Mouse (Mus musculus): ENCODE data around the gene Mmp15. TPM values are rescaled to one million over a fixed set of nuclear protein-coding genes. Genes with fewer than 3 reads are reported as not detected.

Gene Mmp15
- not detected in 2 replicates for total RNA-seq (2015)
- not detected in 2 replicates for total RNA-seq (2017)

DNA sequence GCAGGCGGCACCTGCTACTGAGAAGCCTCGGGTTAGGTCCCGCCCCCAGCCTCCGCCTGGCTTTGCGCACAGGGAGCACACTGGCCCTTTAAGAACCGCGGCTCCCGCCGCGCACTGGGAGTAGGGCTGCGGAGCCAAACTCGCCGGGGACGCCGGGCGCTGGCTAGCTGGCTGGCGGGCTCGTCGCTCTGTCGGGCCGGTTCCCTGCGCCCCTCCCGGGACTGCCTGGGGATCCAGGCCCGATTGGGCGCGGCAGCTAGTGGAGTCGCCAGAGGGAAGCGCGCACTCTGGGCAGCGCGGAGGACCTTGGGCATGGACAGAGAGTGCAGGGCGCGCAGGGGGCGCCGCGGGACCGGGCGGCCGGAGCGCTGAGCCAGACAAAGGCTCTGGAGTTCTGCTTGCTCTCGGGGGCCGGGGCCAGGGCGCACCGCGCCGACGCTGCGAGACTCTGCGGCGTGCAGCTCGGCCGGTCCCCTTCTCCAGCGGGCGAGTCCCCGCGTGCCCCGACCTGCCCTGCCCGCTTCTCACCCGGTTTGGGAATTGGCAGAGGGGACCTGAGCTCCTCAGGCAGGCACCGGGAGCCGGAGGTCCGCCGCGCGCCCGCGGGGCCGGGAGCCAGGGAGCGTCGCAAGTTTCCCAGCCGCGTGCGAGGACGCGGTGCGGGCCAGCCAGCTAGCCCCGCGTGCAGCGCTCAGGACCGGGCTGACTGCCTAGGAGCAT lies at the start of gene Mmp15:
Gene Mmp15, plus strand, starts transcription at position 118 of the 720 bp plus-strand sequence.
- ATAC-seq (ENCODE audit: poor library complexity, severe bottlenecking) = no peak

DNA sequence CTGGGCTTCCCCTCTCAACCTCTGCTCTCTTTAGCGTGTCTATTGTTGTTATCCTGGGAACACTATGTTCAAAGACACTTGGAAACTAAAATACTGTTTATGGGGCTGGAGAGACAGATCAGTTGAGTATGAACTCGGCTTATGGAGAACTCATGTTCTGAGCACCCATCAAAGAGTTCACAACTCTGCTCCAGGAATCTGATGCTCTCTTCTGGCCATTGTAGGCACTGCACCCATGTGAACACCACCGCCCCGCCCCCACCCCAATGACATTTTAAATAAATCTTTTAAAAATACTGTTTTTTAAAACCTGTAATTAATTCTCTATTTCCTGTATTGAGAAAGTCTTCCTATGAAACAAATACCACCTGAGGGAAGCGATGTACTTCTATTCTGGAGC lies 49.7 kb upstream of the Mmp15 start:
- peak; percentile 91 for ATAC-seq (ENCODE audit: poor library complexity, severe bottlenecking)

DNA sequence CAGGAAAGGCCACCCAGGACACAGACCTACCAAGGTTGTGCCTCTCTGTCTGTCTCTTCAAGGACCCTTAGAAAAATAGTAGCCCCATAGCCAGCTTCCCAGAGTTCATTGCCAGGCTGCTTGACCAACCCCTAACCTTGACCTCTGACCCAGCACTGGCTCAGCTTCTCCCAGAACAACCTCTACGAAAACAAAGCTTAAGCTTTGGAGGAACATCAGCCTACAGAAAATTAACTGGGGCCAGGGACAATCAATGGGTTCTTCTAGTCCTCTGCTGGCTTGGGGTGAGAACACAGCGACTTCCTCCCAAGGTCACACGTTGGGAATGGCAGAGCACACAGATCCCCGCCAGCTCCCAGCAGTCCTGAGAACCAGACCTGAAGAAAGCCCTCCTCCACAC lies 46.5 kb upstream of the Mmp15 start:
- ATAC-seq (ENCODE audit: poor library complexity, severe bottlenecking) = no peak

DNA sequence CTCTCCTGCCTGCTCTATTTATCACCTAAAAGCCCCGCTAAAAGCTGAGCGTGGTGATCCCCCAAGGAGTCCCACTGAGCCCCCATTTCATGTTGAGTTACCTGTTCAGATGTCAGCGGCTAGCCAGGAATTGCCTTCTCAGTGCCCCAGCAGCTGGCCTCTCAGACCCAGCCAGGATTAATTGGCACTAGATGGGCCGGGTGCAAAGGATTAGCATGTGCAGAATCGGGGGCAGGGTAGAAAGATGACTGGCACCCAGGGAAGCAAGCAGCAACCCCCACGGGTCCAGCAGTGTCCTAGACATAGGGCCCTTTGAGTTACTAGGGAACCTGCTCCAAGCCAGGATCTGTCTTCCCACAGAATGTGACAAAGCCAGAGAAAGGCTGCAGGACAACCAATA lies 45.6 kb upstream of the Mmp15 start, which contains the start of gene Cngb1:
Gene Cngb1, minus strand, starts transcription at position 155 of the 400 bp plus-strand sequence.
- ATAC-seq (ENCODE audit: poor library complexity, severe bottlenecking) = no peak

DNA sequence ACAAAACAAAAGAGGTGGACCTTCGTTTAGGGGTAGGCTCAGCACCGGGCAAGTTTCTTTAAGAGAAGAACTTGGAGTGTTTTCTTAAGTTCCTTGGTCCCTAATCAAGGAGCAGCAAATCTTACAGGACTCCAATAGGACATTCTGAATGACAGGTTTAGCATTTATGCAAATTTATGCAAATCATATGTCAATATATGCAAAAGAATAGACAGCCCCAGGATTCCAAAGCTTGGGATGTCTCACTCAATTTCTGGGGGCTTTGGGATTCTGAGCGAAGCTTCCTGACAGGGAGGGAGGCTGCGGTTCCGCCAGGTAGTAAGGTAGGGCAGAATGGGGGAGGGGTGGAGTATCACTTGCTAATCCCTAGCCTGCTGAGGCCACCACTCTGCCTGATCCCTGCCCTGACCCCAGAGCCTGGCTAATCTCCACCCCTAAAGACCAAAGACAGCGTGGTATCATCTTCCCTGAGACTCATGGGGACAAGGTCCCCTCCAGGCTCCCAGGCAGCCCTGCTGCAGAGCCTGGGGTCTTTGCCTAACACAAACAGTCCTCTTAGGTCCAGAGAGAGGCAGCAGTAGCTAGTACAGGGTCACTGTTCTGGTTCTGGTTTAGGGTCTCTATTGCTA lies 41.6 kb upstream of the Mmp15 start, which contains the start of gene Tepp:
Gene Tepp, plus strand, starts transcription at position 225 of the 629 bp plus-strand sequence.
- ATAC-seq (ENCODE audit: poor library complexity, severe bottlenecking) = no peak

DNA sequence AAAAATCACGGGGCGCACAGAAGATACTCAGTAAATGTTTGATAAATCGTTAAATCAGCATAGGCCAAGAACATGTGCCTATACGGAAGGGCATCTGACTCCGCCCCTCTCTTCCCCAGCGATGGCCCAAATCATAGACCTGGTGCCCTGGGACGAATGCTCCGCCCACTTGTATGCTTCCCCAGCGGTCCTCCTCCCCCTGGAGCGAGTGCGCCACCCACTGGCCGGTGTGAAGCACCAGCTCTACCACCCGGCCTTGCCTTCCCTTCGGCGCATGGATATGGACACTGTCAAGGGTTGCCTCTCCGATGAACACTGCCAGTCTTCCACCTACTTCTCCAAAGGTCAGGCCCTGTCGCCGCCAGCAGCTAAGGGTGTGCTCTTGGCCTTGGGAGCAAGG lies 39.2 kb upstream of the Mmp15 start:
- ATAC-seq (ENCODE audit: poor library complexity, severe bottlenecking) = peak; percentile 52

DNA sequence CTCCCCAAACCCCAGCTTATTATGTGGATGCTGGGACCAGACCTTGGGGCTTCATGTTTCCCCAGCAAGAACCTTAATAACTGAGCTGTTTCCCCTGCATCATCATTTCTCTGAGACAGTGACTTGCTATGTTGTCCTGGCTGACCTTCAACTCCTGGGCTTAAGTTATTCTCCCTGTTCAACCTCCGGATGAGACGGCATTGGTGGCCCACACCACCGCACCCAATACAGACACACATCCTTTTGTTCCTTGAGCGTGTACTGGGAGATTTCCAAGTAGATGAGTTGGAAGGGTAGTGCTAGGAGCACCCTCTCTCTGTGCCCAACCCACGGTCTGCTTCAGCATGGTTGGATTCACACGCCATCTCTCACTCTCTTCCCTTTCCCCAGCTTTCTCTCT lies 38.2 kb upstream of the Mmp15 start:
- ATAC-seq (ENCODE audit: poor library complexity, severe bottlenecking) = no peak

DNA sequence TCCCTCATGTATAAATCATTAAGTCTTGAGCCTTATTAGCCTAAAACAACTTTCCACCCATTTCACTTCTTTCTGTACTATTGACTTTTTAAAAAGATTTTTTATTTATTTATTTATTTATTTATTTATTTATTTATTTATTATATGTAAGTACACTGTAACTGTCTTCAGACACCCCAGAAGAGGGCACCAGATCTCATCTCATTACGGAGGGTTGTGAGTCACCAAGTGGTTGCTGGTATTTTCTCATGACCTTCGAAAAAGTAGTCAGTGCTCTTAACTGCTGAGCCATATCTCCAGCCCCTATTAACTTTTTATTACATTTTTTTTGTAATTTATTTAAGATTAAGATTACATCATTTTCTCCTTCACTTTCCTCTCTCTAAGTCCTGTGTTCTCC lies 37.4 kb upstream of the Mmp15 start:
- no peak for ATAC-seq (ENCODE audit: poor library complexity, severe bottlenecking)

DNA sequence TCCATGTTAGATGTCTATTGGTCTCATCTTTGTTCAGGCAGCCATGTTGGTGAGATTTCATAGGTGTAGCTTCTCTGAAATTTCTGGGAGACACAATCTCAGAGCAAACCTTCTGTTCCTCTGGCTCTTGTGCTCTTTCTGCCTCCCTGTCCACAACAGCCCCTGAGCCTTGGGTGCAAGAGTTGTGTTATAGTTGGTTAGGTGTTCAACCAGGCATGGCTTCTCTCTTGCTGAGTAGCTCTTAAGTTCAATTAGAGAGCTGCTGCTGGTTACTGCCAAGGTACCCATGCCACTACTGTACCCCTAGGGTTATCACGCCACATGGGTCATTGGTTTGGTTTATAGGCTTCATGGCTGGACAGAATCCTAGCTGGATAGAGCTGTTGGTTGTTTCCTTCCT lies 36.7 kb upstream of the Mmp15 start:
- no peak for ATAC-seq (ENCODE audit: poor library complexity, severe bottlenecking)

DNA sequence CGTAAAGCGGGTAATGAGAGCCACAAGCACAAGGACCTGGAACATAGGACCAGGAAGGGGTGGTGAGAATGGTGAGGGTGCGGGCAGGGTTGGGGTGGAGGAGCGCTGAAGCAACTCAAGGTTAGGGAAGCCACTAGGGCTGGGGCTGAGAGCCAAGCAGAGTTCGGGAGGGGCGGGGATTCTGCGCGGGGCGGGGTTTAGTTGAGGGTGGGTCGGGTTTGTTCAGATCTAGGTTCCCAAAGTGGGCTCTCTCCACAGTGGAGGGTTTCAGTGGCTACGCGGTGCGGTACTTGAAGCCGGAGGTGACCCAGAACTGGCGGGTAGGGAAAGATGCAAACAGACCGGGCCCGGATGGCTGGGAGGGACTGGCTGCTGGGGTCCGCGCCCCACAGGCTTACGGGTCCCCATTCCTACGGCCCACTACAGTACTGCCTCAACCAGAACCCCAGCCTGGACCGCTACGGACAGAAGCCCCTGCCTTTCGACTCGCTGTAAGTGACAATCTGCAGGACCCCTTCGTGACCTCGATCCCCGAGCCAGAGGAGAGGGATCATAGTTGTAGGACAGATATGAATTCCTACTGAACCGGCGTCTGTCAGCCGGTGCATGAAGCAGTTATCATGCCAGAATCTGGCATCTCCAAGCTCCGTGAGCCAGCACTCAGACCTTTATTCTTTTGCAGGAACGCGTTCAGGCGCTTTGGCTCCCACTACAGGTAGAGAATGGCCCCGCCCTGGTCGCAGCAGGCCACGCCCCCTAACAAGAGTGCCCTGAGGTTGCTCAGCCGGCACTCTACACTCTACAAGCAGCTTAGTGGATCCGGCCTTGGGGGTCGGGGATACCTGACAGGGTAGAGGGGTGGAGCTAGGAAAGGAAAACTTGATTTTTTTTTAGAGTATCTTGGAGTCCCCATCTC lies 31.6 kb upstream of the Mmp15 start:
- ATAC-seq (ENCODE audit: poor library complexity, severe bottlenecking) = peak; percentile 85

DNA sequence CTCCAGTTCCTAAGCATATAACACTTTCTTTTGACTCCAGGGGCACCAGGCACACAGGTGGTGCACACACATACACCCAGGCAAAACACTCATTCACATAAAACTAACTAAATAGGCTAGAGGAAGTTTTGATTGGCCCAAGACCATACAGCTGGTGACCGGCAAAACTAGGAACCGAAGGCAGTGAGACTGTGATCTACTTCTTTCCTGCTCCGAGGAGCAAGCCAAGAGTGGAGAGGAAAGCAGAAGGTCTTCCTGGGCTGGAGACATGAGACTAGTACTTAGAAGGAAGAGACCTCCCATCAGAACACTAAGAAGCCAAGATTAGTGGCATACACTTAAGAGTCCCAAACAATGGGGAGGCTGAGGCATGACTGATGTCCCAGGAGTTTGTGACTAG lies 28.9 kb upstream of the Mmp15 start:
- no peak for ATAC-seq (ENCODE audit: poor library complexity, severe bottlenecking)

DNA sequence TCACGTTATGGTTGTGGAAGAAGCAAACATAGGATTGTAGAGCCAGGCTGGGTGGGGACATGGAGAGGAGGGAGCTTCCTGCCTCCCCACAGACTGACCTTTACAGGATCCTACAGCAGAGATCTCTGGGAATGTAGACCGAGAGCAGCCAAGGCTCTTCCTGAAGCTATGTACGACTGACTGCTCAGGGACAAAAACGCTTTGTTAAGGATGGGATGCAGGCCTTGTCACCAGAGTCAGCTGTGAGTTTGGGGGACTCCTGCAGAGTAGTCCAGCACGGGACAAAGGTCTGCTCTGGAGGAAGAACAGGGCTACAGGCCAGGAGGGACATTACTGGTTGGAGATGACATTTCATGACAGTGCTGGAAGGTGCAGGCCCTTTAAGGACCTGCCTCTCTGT lies 27.4 kb upstream of the Mmp15 start:
- ATAC-seq (ENCODE audit: poor library complexity, severe bottlenecking) = no peak

DNA sequence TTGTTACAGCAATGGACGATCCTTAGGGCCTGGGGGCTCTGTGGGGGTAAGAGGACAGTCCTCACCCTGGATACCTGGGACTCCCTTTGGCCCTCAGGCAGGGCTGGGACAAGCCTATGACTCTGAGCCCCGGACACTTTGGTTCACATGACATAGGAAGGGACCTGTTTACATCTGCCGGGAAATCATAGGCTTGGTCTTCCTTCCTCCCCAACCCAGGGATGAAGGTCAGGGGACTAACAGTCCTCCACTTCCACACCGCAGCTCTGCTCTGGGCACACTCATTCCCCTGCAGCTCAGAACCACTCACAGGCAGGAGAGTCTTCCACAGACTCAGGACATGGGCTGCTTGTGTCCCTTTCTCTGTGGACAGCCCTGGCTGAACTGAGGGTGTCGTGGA lies 25.2 kb upstream of the Mmp15 start:
- ATAC-seq (ENCODE audit: poor library complexity, severe bottlenecking) = no peak

DNA sequence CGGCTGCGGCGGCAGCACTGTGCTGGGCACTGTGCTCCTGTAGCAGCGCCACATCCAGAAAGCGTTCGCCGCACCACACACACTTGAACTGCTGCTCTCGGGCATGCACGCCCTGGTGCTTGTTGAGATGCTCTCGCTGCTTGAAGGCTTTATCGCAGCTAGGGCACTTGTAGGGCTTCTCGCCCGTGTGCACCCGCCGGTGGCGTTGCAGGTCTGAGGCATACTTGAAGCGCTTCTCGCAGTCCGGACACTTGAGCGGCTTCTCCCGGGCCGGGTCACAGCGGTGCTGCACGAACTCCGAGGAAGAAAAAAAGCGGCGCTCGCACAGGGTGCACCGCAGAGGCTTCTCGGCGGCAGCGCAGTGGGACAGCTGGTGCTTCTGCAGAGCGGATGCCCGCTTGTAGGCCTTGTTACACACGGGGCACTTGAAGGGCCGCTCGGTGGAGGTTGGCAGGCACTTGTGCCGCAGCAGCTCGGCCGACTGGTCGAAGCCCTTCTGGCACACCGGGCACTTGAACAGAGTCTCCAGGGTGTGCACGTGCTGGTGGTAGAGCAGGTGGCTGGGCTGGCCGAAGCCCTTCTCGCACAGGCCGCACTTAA lies 24.1 kb upstream of the Mmp15 start:
- no peak for ATAC-seq (ENCODE audit: poor library complexity, severe bottlenecking)

DNA sequence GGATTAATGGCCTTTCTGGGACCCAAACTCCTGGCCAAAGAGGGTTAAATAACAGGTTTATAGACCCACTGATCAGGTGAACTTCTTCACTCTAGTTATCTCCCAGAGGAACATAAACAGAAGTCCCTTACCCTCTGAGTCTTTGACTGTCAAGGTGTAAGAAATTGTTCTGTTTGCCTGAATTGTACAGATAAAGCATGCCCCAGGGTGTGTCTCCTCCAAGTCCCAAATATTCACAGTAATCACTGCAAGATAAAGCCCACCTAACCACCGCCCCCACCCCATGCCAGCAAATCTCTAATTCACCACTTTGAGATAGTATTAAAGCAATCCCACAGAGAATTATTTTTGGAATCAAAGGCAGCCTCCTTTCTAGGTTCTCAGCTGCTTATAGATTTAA lies 21.7 kb upstream of the Mmp15 start:
- no peak for ATAC-seq (ENCODE audit: poor library complexity, severe bottlenecking)

DNA sequence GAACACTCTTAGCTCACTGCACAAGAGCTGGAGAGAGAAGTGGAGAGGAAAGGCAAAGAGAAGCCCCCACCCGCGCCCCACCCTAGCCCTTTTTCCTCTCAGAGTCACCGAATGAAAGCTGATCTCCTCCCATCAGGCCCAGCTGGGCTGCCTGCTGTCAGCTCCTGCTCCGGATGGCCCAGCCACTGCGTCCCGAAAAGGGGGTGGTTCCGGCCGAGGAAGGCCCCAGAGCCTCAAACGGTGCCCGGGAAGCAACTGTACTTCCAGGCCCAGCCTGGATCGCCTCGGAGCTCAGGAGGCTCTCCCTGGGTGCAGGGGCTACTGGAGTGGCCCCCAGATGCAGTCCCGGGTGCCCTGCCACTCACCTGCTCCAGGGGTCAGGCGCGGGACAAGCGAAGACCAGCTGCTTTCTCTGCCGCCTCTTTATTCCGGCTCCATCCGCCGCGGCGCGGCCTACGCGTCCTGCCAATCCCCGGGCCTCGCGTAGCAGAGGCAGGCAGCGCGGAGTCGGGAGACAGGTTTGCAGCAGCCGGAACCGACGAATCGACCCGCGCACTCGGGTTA lies 20.8 kb upstream of the Mmp15 start:
- peak; percentile 36 for ATAC-seq (ENCODE audit: poor library complexity, severe bottlenecking)

DNA sequence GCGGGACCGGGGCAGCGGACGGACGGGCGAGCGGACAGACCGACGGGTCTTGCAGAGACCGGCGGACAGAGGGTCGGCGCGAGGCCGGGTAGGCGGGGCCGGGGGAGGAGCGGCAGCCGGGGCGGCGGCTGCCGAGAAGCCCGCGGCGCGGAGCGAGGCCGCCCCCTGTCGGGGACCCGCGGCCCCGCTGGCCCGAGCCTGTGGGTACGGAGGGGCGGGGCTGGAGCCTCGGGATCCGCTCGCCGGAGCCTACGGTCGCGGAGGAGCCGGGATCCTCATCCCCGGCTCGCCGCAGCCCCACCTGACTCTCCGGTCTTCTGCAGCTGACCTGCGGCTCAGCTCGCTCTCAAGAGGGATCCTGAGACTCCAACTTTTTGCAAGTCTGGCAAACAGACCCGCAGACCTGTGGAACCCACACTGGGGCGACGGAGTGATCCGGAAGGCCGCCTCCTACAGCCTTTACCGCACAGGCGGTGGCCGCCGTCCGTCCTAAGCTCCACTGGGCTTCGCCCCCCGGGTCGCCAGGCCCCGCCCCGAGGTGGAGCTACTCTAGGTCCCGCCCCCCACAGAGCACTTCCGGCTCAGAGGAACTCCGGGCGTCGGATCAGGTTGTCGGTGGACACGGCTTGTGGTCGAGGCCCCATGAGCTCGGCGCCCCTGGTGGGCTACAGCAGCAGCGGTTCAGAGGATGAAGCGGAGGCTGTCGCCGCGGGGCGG lies 20.2 kb upstream of the Mmp15 start, which contains the start of the genes Zfp319 and Usb1:
Gene Zfp319, minus strand, starts transcription at position 231 of the 717 bp plus-strand sequence.
Gene Usb1, plus strand, starts transcription at position 565 of the 717 bp plus-strand sequence.
- peak; percentile 83 for ATAC-seq (ENCODE audit: poor library complexity, severe bottlenecking)

DNA sequence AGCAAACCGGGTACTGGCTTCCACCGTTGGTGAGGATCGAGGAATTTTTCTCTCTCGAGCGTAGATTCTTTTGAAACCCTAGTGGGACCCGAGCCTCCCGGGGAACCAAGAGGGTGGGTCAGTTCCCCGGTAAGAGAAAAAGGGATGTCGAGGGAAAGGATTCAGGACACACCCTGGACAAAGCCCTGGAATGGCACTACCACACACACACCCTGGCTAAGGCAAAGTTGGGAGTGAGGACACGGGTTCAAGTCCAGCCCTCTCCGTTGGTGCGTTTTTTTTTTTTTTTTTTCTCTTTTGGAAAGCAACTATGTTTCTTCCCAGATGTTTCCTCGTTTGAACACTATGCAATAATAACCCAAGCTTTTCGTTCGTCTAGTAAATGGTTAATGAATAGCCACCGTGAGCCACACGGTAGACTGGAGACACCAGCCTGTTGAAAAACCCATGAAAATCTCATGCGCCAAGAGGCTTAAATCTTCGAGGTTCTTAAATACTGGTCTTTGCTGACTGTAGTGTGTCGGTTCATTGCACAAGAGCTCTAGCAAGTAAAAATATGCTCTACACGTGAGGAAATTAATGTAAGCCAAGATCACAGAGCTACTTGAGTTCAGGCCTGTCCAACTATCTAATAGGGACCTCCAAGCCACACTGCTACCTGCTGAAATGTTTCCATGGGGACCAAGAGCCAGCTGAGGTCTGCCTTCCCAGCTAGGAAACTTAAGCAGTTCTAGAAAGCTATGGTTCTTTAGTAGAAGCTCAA lies 19.4 kb upstream of the Mmp15 start:
- ATAC-seq (ENCODE audit: poor library complexity, severe bottlenecking) = no peak

DNA sequence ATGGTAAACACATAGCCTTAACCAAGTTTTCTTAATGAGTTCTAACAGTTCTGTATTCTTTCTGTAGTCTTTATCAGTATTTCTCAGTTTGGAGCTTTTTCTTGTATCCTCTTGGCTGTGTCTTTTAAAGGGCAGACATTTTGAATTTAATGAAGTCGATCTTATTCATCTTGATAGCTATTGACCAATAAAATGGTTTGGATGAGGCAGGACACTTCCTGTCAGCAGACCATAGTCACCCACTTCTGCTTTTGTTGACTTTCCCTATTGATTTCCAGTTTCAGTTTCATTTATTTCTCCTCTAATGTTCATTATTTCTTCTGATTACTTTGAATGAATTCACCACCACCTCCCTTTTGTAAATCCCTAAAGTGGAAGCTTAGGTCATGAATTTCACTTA lies 16.4 kb upstream of the Mmp15 start:
- peak; percentile 32 for ATAC-seq (ENCODE audit: poor library complexity, severe bottlenecking)

Data from megakaryocyte, adult 5-6 weeks (primary cell).